Mouse (Mus musculus) ZHBTc4 (cell line): ENCODE results near the gene Chmp5.

ENCODE experiments used
- DNase-seq: peaks from one replicate; pipeline ENCODE4 v3.0.0-alpha.2; 2011; ENCODE audit warnings: low read depth, low spot score

The Chmp5 gene

DNA sequence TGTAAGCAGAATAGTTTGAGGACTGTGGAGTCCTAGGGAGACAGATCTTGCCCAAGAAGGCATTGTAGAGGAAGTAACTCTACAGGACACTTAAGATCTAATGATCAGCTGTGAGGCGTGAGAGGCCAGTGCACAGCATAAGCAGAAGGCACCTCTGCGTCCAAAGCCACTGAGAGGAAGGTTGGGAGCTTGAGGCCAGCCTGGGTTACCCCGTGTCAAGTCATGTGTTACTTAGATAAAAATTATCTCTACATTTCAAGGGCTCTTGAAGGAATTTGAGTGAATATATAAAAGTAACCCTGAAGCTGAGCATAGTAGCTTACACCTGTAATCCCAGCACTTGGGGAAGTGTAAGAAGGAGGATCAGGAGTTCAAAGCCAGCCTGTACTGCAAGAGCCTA, 65.1 kb downstream of the Chmp5 start:
- DNase-seq, result no peak
